ENCODE assay signal across 9 mouse cellular contexts in genomic region chr3:129649586-129650292, GRCm38 (mm10).
DNase-seq lines count a peak whose midpoint lies in the region; ATAC-seq and TF ChIP-seq lines count a peak whose summit lies in the region.
"Had no signal": no experiment of that assay in that cellular context is flagged by ENCODE, and none has a peak within 500 bp of the region (broad histone marks: within the 10 kb centered on the region; RNA-seq: fewer than 3 reads in every experiment).

No protein-coding gene starts in this region.

- no peaks in the 10 kb centered on the region for H3K79me2 ChIP-seq in C2C12 (ENCODE audit: control insufficient read depth, insufficient read depth)

- H3K36me3 ChIP-seq in C2C12 (ENCODE audit: control insufficient read depth, insufficient read depth) = no peaks in the 10 kb centered on the region
- H3K36me3 ChIP-seq in limb, embryonic 14.5 days (ENCODE audit: control insufficient read depth, insufficient read depth, low read length) = no peaks in the 10 kb centered on the region

- no peaks in the 10 kb centered on the region for H3K9me3 ChIP-seq in limb, embryonic 14.5 days (ENCODE audit: control insufficient read depth, low read length)

- TF ChIP-seq CTCF in C2C12 (IDR thresholded peaks at IDR 0.05; ENCODE audit: control insufficient read depth, insufficient read depth, insufficient read length) = no peak
- TF ChIP-seq CTCF in brain, embryonic 14.5 days (IDR thresholded peaks at IDR 0.05; ENCODE audit: borderline replicate concordance, extremely low read depth, insufficient read depth, insufficient read length) = no peak

- H3K79me3 ChIP-seq in C2C12 (ENCODE audit: low read depth) = no peaks in the 10 kb centered on the region

- DNase-seq in heart, adult 18-20 months = peak; percentile 43 to 60
- DNase-seq in heart, postnatal 25 days (ENCODE audit: low spot score) = no peak
- peak; percentile 53 for DNase-seq in brain, embryonic 14.5 days (ENCODE audit: low read depth)
- DNase-seq in limb, embryonic 14.5 days (ENCODE audit: low spot score) = peak; percentile 75
- DNase-seq in spleen, adult 18-20 months = no peak
- no peak for DNase-seq in ovary, postnatal 36 days (ENCODE audit: low spot score)
- no peak for DNase-seq in spleen, postnatal 14 days (ENCODE audit: low spot score in 2 of 2)
- DNase-seq: cerebellum, adult 11 months had no signal

- TF ChIP-seq POLR2A in brain, embryonic 14.5 days (IDR thresholded peaks at IDR 0.05; ENCODE audit: borderline replicate concordance, extremely low read depth, insufficient read depth, insufficient read length, poor library complexity, severe bottlenecking) = no peak
- TF ChIP-seq POLR2A in limb, embryonic 14.5 days (IDR thresholded peaks at IDR 0.05; ENCODE audit: borderline replicate concordance, extremely low read depth, insufficient read depth, insufficient read length) = no peak

- H3K4me3 ChIP-seq in C2C12 (ENCODE audit: insufficient read depth, poor library complexity, severe bottlenecking) = no peak overlapping the region
- H3K4me3 ChIP-seq in limb, embryonic 14.5 days (replicated peaks; ENCODE audit: low read length) = no peak overlapping the region

- peaks cover 31% of the 10 kb centered on the region for H3K4me1 ChIP-seq in limb, embryonic 14.5 days (ENCODE audit: control insufficient read depth, insufficient read depth, low read length)

- 43% methylated on average over 8 of the region's 8 CpGs for WGBS in limb, embryonic 14.5 days

- H3K4me2 ChIP-seq in limb, embryonic 14.5 days (replicated peaks; ENCODE audit: low read depth, low read length, severe bottlenecking) = no peak overlapping the region

- H3K27ac ChIP-seq in limb, embryonic 14.5 days (replicated peaks; ENCODE audit: low read depth, low read length) = no peak overlapping the region

- no peak overlapping the region for H3ac ChIP-seq in C2C12 (ENCODE audit: control insufficient read depth, insufficient read length, low read depth)

- no peak overlapping the region for H3K9ac ChIP-seq in limb, embryonic 14.5 days (ENCODE audit: low read depth, low read length, severe bottlenecking)

- ATAC-seq in limb, embryonic 14.5 days (ENCODE audit: low FRiP score, low read depth) = peak; percentile 78

- intact Hi-C loops in heart, postnatal 25 days (cut with DNase I) = no loop called here

- H3K27me3 ChIP-seq in C2C12 (ENCODE audit: control insufficient read depth, insufficient read depth, insufficient read length) = no peaks in the 10 kb centered on the region
- H3K27me3 ChIP-seq in limb, embryonic 14.5 days (ENCODE audit: control insufficient read depth, insufficient read depth, low read length) = no peaks in the 10 kb centered on the region

TF ChIP-seq in C2C12, 6 proteins besides CTCF, POLR2A, EP300 and RAD21:
- TF ChIP-seq MYOD1 (IDR thresholded peaks at IDR 0.05; ENCODE audit: control insufficient read depth, insufficient read length, low read depth) (peak; percentile 31), MAX (IDR thresholded peaks at IDR 0.05) (no peak)

Comparison
In these comparisons a context has a peak if more than half of its experiments do, and no peak if none do; other contexts are left out.
1. DNase-seq: peak in heart, adult 18-20 months (2 of 2), brain, embryonic 14.5 days (single experiment) and limb, embryonic 14.5 days (single experiment); none in heart, postnatal 25 days (single experiment), spleen, adult 18-20 months (0 of 2), ovary, postnatal 36 days (single experiment) and spleen, postnatal 14 days (0 of 2).